Mouse (Mus musculus): ENCODE measurements around the gene Cdkal1.

DNA sequence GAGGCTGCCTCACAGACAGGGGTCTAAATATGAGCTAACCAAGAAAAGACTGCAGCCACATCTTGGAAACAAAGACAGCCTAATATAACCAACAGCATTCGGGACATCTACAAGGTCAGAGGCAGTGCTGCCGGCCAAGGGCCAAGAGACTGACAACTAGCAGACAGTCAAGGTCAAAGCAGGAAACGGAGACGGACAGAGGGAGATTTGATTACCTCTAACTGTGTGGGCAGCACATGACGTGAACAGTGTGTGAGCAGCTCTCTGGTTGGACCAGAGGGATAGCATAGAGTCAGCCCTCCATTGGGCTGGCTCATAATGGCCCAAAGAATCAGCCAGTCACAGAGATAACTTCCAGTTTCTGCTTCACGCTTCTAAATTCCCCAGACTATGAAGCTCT, 655.8 kb downstream of the Cdkal1 start:
- TF ChIP-seq CTCF (IDR thresholded peaks at IDR 0.05; ENCODE audit: borderline replicate concordance, extremely low read depth, insufficient read depth, insufficient read length): no peak
- TF ChIP-seq POLR2A (IDR thresholded peaks at IDR 0.05; ENCODE audit: borderline replicate concordance, extremely low read depth, insufficient read depth, insufficient read length, poor library complexity, severe bottlenecking): no peak

All from brain, embryonic 14.5 days (tissue).